Mouse (Mus musculus) stomach, postnatal 0 days (tissue): ENCODE results near the gene Scaper.

Experiments used
- CTCF ChIP-seq: IDR thresholded peaks from 2 replicates; pipeline ENCODE4 v1.5.1; 2016; ENCODE audit warnings: antibody characterized with exemption, low read depth, mild to moderate bottlenecking, moderate library complexity
- EP300 ChIP-seq: optimal IDR thresholded peaks from 2 replicates; pipeline ENCODE3; 2016; ENCODE audit warnings: antibody characterized with exemption

- TF ChIP-seq CTCF, result no peak
- no peak for TF ChIP-seq EP300
These were observed 356.5 kb downstream of the Scaper start for GRCm38 (mm10) chr9:55581414-55581813.
